Mouse (Mus musculus): ENCODE results near the gene Tgif2. TPM values are rescaled to one million over a fixed set of nuclear protein-coding genes. Genes with fewer than 3 reads are reported as not detected.
"Not testable (repeated sequence)": the region's sequence is repeated elsewhere in the genome, so short reads cannot be mapped to it uniquely, and the experiment has no call there.

The Tgif2 gene
- polyA plus RNA-seq, 1 experiment, result not detected

DNA sequence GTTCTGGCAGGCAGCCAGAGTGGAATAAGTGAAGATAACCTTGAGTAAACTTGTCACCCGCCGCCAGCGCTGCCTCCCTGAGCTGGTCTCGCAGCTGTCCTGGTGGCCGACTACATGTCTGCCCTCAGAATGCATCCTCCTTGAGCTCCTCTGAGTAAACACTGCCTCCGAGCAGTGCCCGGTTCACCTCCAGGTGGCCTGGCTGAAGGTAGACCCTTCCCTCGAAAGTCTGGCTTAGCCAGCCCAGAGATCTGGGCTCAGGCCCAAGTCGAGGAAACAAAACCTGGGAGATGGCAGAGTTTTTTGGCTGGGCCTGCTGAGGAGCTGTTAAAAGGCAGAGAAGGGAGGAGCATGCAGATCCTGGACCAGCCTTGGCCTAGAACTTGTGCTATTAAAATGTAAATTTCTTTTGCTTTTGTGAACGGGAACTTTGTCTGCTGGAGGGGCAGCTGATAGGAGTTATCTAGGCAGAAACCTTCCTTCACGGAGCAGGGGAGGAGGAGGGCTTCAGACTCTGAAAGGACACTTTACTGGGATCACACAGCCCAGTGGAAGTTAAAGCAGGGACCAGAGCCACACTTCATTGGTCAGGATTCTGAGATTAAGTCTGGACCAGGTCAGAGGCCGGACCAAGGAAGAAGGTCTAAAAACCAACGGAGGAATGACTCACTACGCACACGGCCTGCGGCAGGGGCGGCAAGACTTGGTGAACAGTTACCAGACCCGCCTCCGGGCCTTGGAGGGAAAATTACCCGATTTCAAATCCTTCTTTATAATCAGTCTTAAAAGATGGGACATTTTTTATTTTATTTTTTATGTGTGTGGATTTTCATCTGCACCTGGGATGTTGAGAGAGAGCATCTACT lies 2.3 kb downstream of the Tgif2 start:
- peak overlapping the region; percentile 56; the same call in 1 of the 2 replicates for H3K4me3 ChIP-seq (ENCODE audit: insufficient read depth, low read length)
- no peak for TF ChIP-seq POLR2A (IDR thresholded peaks at IDR 0.05; ENCODE audit: borderline replicate concordance, low read depth, low read length)
- TF ChIP-seq CTCF (IDR thresholded peaks at IDR 0.05; ENCODE audit: low read depth, low read length), result no peak
- H3K4me1 ChIP-seq (ENCODE audit: control insufficient read depth, insufficient read depth, low read length), result no peaks in the 10 kb centered on the region
- no peak overlapping the region for H3K27ac ChIP-seq (ENCODE audit: insufficient read depth, low read depth, low read length)

DNA sequence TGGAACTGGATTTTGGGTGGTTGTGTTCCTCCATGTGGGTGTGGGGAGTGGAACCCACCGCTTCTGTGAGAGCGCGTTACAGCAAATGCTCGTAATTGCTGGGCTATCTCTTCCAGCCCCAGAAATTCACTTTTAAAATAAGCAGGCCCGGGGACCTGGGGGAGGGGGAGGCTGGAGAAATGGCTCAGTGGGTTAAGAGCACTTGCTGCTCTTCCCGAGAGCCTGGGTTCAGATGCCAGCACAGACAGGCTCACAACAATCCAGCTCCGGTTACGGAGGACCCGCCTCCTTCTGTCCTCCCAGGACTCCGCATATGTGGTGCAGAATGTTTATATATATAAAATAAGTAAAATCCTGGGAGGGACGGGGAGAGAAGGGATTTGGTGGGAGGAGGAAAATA lies 2.9 kb downstream of the Tgif2 start:
- no peak overlapping the region for H3K27ac ChIP-seq (ENCODE audit: insufficient read depth, low read depth, low read length)
- H3K4me1 ChIP-seq (ENCODE audit: control insufficient read depth, insufficient read depth, low read length), result no peaks in the 10 kb centered on the region
- H3K4me3 ChIP-seq (ENCODE audit: insufficient read depth, low read length), result no peak overlapping the region
- TF ChIP-seq POLR2A (IDR thresholded peaks at IDR 0.05; ENCODE audit: borderline replicate concordance, low read depth, low read length) (no peak), CTCF (IDR thresholded peaks at IDR 0.05; ENCODE audit: low read depth, low read length) (no peak)

- Histone ChIP-seq H3K4me3 (ENCODE audit: insufficient read depth, low read length) (no peak overlapping the region), H3K4me1 (ENCODE audit: control insufficient read depth, insufficient read depth, low read length) (no peaks in the 10 kb centered on the region), H3K27ac (ENCODE audit: insufficient read depth, low read depth, low read length) (no peak overlapping the region)
- TF ChIP-seq CTCF (IDR thresholded peaks at IDR 0.05; ENCODE audit: low read depth, low read length), result no peak
- TF ChIP-seq POLR2A (IDR thresholded peaks at IDR 0.05; ENCODE audit: borderline replicate concordance, low read depth, low read length), result no peak
Measured at GRCm38 (mm10) chr2:156843331-156843730, 3.5 kb downstream of the Tgif2 start.

DNA sequence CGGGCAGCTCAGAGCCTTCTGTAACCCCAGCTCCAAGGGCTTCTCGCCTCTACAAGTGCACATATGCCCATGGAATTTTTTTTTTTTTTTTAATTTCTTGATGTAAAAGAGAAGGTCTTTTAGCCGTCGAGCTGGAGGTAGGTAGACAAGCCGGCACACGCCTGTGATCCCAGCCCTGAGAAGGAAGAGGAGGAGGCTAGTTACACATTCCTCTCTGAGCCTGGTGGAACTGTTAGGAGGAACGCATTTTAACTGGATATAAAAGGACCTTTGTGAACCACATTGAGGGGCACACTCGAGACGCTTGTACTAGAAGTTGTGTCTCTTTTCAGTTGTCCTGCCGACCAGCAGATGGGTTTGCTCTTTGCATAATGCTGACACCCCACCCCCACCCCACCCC lies 4.9 kb downstream of the Tgif2 start:
- TF ChIP-seq CTCF (IDR thresholded peaks at IDR 0.05; ENCODE audit: low read depth, low read length) (no peak), POLR2A (IDR thresholded peaks at IDR 0.05; ENCODE audit: borderline replicate concordance, low read depth, low read length) (no peak)
- no peak overlapping the region for H3K4me3 ChIP-seq (ENCODE audit: insufficient read depth, low read length)
- no peaks in the 10 kb centered on the region for H3K4me1 ChIP-seq (ENCODE audit: control insufficient read depth, insufficient read depth, low read length)
- H3K27ac ChIP-seq (ENCODE audit: insufficient read depth, low read depth, low read length), result no peak overlapping the region

GRCm38 (mm10) chr2:156847653-156848052 lies 7.8 kb downstream of the Tgif2 start:
- H3K4me3 ChIP-seq (ENCODE audit: insufficient read depth, low read length), result no peak overlapping the region
- H3K27ac ChIP-seq (ENCODE audit: insufficient read depth, low read depth, low read length), result no peak overlapping the region
- TF ChIP-seq POLR2A (IDR thresholded peaks at IDR 0.05; ENCODE audit: borderline replicate concordance, low read depth, low read length), result no peak
- no peak for TF ChIP-seq CTCF (IDR thresholded peaks at IDR 0.05; ENCODE audit: low read depth, low read length)
- H3K4me1 ChIP-seq (ENCODE audit: control insufficient read depth, insufficient read depth, low read length), result peaks cover 16% of the 10 kb centered on the region

DNA sequence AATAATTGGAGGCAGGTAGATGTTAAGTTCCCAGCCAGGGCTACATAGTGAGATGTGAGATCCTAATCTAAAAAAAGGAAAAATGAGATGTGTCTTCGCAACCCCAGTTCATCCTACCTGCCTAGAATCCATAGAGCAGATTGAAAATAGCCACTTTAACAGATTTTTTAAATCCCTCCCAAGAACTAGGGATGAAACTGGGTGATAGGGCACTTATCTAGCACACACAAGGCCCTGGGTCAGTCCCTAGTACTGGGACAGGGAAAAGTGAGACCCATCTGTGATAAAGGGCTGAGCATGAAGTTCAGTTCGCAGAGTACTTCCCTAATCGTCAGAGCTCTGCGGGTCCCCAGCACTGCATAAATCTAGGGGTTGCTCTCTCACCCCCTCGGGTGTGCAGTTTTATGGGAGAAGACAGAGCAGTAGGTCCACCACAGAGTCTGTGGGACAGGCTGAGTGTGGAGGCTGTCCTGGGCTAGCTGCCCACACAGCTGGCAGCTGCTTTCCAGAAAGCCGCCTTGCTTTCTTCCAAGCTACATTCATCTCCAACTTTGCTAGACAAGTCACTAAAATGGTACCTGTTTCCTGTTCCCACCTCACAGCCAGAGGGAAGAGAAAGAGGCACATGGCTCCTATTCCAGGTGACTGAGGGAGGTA lies 8.8 kb downstream of the Tgif2 start:
- H3K4me1 ChIP-seq (ENCODE audit: control insufficient read depth, insufficient read depth, low read length), result peaks cover 16% of the 10 kb centered on the region
- TF ChIP-seq POLR2A (IDR thresholded peaks at IDR 0.05; ENCODE audit: borderline replicate concordance, low read depth, low read length) (no peak), CTCF (IDR thresholded peaks at IDR 0.05; ENCODE audit: low read depth, low read length) (no peak)
- H3K4me3 ChIP-seq (ENCODE audit: insufficient read depth, low read length), result no peak overlapping the region
- no peak overlapping the region for H3K27ac ChIP-seq (ENCODE audit: insufficient read depth, low read depth, low read length)

DNA sequence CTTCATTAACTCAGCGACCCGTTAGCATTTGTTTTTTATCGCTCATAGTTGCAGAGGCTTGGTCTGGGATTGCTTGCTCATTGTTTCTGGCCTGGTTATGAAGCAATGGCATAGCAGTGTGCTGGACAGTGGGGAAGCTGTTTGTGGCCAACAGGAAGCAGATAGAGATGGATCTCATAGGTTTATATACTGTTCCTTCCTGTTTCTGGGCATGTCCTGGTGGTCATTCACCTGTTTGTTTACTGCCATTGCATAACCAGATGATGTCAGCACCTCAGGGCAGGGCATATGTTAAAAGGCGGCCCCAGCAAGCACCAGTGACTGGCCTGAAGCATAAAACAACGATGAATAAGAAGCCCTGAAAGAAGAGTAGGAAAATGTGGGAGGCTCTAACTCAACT lies 10.7 kb downstream of the Tgif2 start:
- Histone ChIP-seq H3K27ac (ENCODE audit: insufficient read depth, low read depth, low read length) (no peak overlapping the region), H3K4me1 (ENCODE audit: control insufficient read depth, insufficient read depth, low read length) (peaks cover 16% of the 10 kb centered on the region), H3K4me3 (ENCODE audit: insufficient read depth, low read length) (no peak overlapping the region)
- TF ChIP-seq CTCF (IDR thresholded peaks at IDR 0.05; ENCODE audit: low read depth, low read length), result no peak
- TF ChIP-seq POLR2A (IDR thresholded peaks at IDR 0.05; ENCODE audit: borderline replicate concordance, low read depth, low read length), result no peak

DNA sequence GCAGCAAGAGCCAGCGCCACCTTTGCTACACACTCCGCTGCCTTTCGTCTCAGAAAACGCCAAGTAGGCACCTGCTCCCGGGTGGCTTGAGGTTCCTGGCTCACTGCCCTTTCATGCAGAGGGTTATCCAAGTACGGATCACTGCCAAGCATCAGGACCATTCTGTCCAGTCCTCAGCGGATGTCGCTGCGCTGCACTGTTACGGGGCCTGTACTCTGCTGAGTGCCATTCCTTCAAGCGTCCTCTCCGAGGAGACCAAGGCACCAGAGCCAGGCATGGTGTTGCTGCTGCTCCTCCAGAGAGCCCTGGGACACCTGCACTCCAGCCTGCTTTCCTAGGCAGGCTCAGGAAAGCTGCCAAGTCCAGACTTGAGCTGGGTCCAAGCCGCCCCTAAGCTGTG lies 13.8 kb downstream of the Tgif2 start:
- peaks cover 32% of the 10 kb centered on the region for H3K4me1 ChIP-seq (ENCODE audit: control insufficient read depth, insufficient read depth, low read length)
- not testable (repeated sequence) for H3K4me3 ChIP-seq (ENCODE audit: insufficient read depth, low read length); H3K27ac ChIP-seq (ENCODE audit: insufficient read depth, low read depth, low read length)

GRCm38 (mm10) chr2:156853999-156854771 lies 14.4 kb downstream of the Tgif2 start:
- H3K4me1 ChIP-seq (ENCODE audit: control insufficient read depth, insufficient read depth, low read length), result peaks cover 32% of the 10 kb centered on the region
- not testable (repeated sequence) for H3K4me3 ChIP-seq (ENCODE audit: insufficient read depth, low read length); H3K27ac ChIP-seq (ENCODE audit: insufficient read depth, low read depth, low read length)

GRCm38 (mm10) chr2:156856311-156856710 lies 16.5 kb downstream of the Tgif2 start:
- Histone ChIP-seq H3K27ac (ENCODE audit: insufficient read depth, low read depth, low read length) (no peak overlapping the region), H3K4me1 (ENCODE audit: control insufficient read depth, insufficient read depth, low read length) (peaks cover 21% of the 10 kb centered on the region), H3K4me3 (ENCODE audit: insufficient read depth, low read length) (no peak overlapping the region)
- TF ChIP-seq POLR2A (IDR thresholded peaks at IDR 0.05; ENCODE audit: borderline replicate concordance, low read depth, low read length) (no peak), CTCF (IDR thresholded peaks at IDR 0.05; ENCODE audit: low read depth, low read length) (no peak)
